Mouse (Mus musculus) forebrain, embryonic 16.5 days (tissue): ENCODE measurements around the gene Susd1. TPM values are rescaled to one million over a fixed set of nuclear protein-coding genes. Genes with fewer than 3 reads are reported as not detected.

ENCODE experiments used
- ATAC-seq: fragments of 200-750 bp; cut with Nextera tagmentation; 2 replicates; pipeline ENCODE4 v1.8.0; 2017; ENCODE audit warnings: mild to moderate bottlenecking, moderate library complexity
- H3K27ac ChIP-seq: fragments of 300-500 bp; sonication (generic); 2 replicates; pipeline ENCODE4 v1.5.1; 2014; ENCODE audit warnings: low read length, control low read depth
- H3K27me3 ChIP-seq: fragments of 300-500 bp; sonication (generic); replicated peaks from 2 replicates; pipeline ENCODE4 v1.6.1; 2014; ENCODE audit warnings: low read length; ENCODE audit not compliant: control insufficient read depth, insufficient read depth
- H3K36me3 ChIP-seq: fragments of 300-500 bp; sonication (generic); 2 replicates; pipeline ENCODE4 v1.6.1; 2014; ENCODE audit not compliant: control insufficient read depth, insufficient read depth
- H3K4me1 ChIP-seq: fragments of 300-500 bp; sonication (generic); replicated peaks from 2 replicates; pipeline ENCODE4 v1.6.1; 2014; ENCODE audit warnings: low read length; ENCODE audit not compliant: control insufficient read depth, insufficient read depth
- H3K4me2 ChIP-seq: fragments of 300-500 bp; sonication (generic); 2 replicates; pipeline ENCODE4 v1.6.1; 2014; ENCODE audit warnings: mild to moderate bottlenecking, low read length, control low read depth
- H3K4me3 ChIP-seq: fragments of 300-500 bp; sonication (generic); replicated peaks from 2 replicates; pipeline ENCODE4 v1.5.1; 2014; ENCODE audit warnings: mild to moderate bottlenecking, low read length, control low read depth
- H3K9ac ChIP-seq: fragments of 300-500 bp; sonication (generic); replicated peaks from 2 replicates; pipeline ENCODE4 v1.6.1; 2014; ENCODE audit warnings: low read depth, low read length, control low read depth
- H3K9me3 ChIP-seq: fragments of 300-500 bp; sonication (generic); 2 replicates; pipeline ENCODE4 v1.6.1; 2016; ENCODE audit warnings: low read length; ENCODE audit not compliant: control insufficient read depth
- WGBS: fragments of 180-500 bp; shearing (Covaris S2); extraction: QIAGEN DNeasy Blood & Tissue Kit; methylation state at CpG from one replicate; pipeline ENCODE4 v1.1.7; 2014; 5-methylcytosine and 5-hydroxymethylcytosine counted together
- polyA plus RNA-seq: library from polyadenylated mRNA; unstranded; fragments of >200 nt; fragmentation: Nextera tagmentation; extraction: Ambion mirVana; gene quantifications from 2 replicates; pipeline ENCODE4 v1.2.1, GENCODE M21; 2015

Susd1 gene
- polyA plus RNA-seq, 1 experiment from 2014 or later, result 1.8 TPM

GRCm38 (mm10) chr4:59455465-59455864 lies 17.0 kb upstream of the Susd1 start:
- no peak overlapping the region for H3K4me2 ChIP-seq
- no peaks in the 10 kb centered on the region; the same call in 1 of the 2 replicates for H3K9me3 ChIP-seq
- H3K36me3 ChIP-seq, result no peaks in the 10 kb centered on the region
- H3K27me3 ChIP-seq, result no peaks in the 10 kb centered on the region
- H3K9ac ChIP-seq, result no peak overlapping the region
- no peak for ATAC-seq
- peaks cover 9% of the 10 kb centered on the region; the same call in 1 of the 2 replicates for H3K4me1 ChIP-seq
- WGBS, result 74% methylated on average over 2 of the region's 2 CpGs
- H3K27ac ChIP-seq, result no peak overlapping the region
- H3K4me3 ChIP-seq, result no peak overlapping the region

GRCm38 (mm10) chr4:59454046-59454445 lies 15.6 kb upstream of the Susd1 start:
- WGBS, result 77% methylated on average over 3 of the region's 3 CpGs
- Histone ChIP-seq H3K4me3 (no peak overlapping the region), H3K36me3 (no peaks in the 10 kb centered on the region), H3K27ac (no peak overlapping the region), H3K4me1 (0 out of 2 replicates have a peak, but pooled peaks cover 4% of the 10 kb centered on the region), H3K4me2 (no peak overlapping the region), H3K9ac (no peak overlapping the region), H3K27me3 (no peaks in the 10 kb centered on the region), H3K9me3 (no peaks in the 10 kb centered on the region; the same call in 1 of the 2 replicates)
- ATAC-seq, result no peak

- 90% methylated on average over 8 of the region's 8 CpGs for WGBS
- Histone ChIP-seq H3K27me3 (no peaks in the 10 kb centered on the region), H3K9ac (no peak overlapping the region), H3K27ac (no peak overlapping the region), H3K4me3 (no peak overlapping the region), H3K36me3 (no peaks in the 10 kb centered on the region), H3K4me1 (no peaks in the 10 kb centered on the region), H3K4me2 (no peak overlapping the region), H3K9me3 (no peaks in the 10 kb centered on the region; the same call in 1 of the 2 replicates)
- no peak for ATAC-seq
These were observed 14.1 kb upstream of the Susd1 start for GRCm38 (mm10) chr4:59452503-59452933.

GRCm38 (mm10) chr4:59450906-59451305 lies 12.5 kb upstream of the Susd1 start:
- Histone ChIP-seq H3K4me1 (no peaks in the 10 kb centered on the region), H3K27ac (no peak overlapping the region), H3K36me3 (no peaks in the 10 kb centered on the region), H3K4me3 (no peak overlapping the region), H3K9me3 (peaks cover 3% of the 10 kb centered on the region; the same call in 1 of the 2 replicates), H3K4me2 (no peak overlapping the region), H3K27me3 (no peaks in the 10 kb centered on the region), H3K9ac (no peak overlapping the region)
- ATAC-seq, result no peak
- WGBS, result 90% methylated on average over 3 of the region's 3 CpGs

GRCm38 (mm10) chr4:59450234-59450854 lies 11.9 kb upstream of the Susd1 start:
- Histone ChIP-seq H3K4me3 (no peak overlapping the region), H3K4me1 (no peaks in the 10 kb centered on the region), H3K27ac (no peak overlapping the region), H3K36me3 (no peaks in the 10 kb centered on the region), H3K4me2 (no peak overlapping the region), H3K9ac (no peak overlapping the region), H3K27me3 (no peaks in the 10 kb centered on the region), H3K9me3 (0 out of 2 replicates have a peak, but pooled peaks cover 3% of the 10 kb centered on the region)
- 88% methylated on average over 6 of the region's 6 CpGs for WGBS
- no peak for ATAC-seq

- H3K9me3 ChIP-seq, result 0 out of 2 replicates have a peak, but pooled peaks cover 3% of the 10 kb centered on the region
- no peaks in the 10 kb centered on the region for H3K36me3 ChIP-seq
- no peaks in the 10 kb centered on the region for H3K4me1 ChIP-seq
- H3K27me3 ChIP-seq, result no peaks in the 10 kb centered on the region
- no peak overlapping the region for H3K4me3 ChIP-seq
- H3K4me2 ChIP-seq, result no peak overlapping the region
- no peak overlapping the region for H3K9ac ChIP-seq
- H3K27ac ChIP-seq, result no peak overlapping the region
- WGBS, result 69% methylated on average over 1 of the region's 1 CpGs
- ATAC-seq, result no peak
These were observed 8.9 kb upstream of the Susd1 start for GRCm38 (mm10) chr4:59447296-59447695.

GRCm38 (mm10) chr4:59445516-59445915 lies 7.1 kb upstream of the Susd1 start:
- 83% methylated on average over 6 of the region's 6 CpGs for WGBS
- Histone ChIP-seq H3K4me2 (no peak overlapping the region), H3K9ac (no peak overlapping the region), H3K4me3 (no peak overlapping the region), H3K36me3 (no peaks in the 10 kb centered on the region), H3K9me3 (0 out of 2 replicates have a peak, but pooled peaks cover 3% of the 10 kb centered on the region), H3K4me1 (no peaks in the 10 kb centered on the region), H3K27me3 (no peaks in the 10 kb centered on the region), H3K27ac (no peak overlapping the region)
- no peak for ATAC-seq

- Histone ChIP-seq H3K27ac (no peak overlapping the region), H3K9ac (no peak overlapping the region), H3K27me3 (peaks cover under 1% of the 10 kb centered on the region; the same call in 1 of the 2 replicates), H3K36me3 (no peaks in the 10 kb centered on the region), H3K4me2 (no peak overlapping the region), H3K4me3 (no peak overlapping the region), H3K9me3 (0 out of 2 replicates have a peak, but pooled peaks cover 3% of the 10 kb centered on the region), H3K4me1 (no peaks in the 10 kb centered on the region)
- 81% methylated on average over 3 of the region's 3 CpGs for WGBS
- ATAC-seq, result no peak
These were observed 6.6 kb upstream of the Susd1 start for GRCm38 (mm10) chr4:59444994-59445393.

GRCm38 (mm10) chr4:59444085-59444484 lies 5.7 kb upstream of the Susd1 start:
- Histone ChIP-seq H3K27ac (no peak overlapping the region), H3K9ac (no peak overlapping the region), H3K4me3 (no peak overlapping the region), H3K27me3 (peaks cover 6% of the 10 kb centered on the region), H3K4me1 (no peaks in the 10 kb centered on the region), H3K36me3 (no peaks in the 10 kb centered on the region), H3K4me2 (no peak overlapping the region), H3K9me3 (0 out of 2 replicates have a peak, but pooled peaks cover 3% of the 10 kb centered on the region)
- ATAC-seq, result no peak
- WGBS, result 72% methylated on average over 4 of the region's 4 CpGs
